Mouse (Mus musculus) left cerebral cortex, adult 11 months (tissue): ENCODE results near the gene Olfr832.
"Not testable (repeated sequence)": the region's sequence is repeated elsewhere in the genome, so short reads cannot be mapped to it uniquely, and the experiment has no call there.

Experiments
- DNase-seq: peaks from one replicate; pipeline ENCODE4 v3.0.0; 2022; ENCODE audit warnings: low spot score

The Olfr832 gene

GRCm38 (mm10) chr9:18936822-18937221 is at the start of gene Olfr832:
TSS of gene Olfr832 (plus strand) at chr9:18937122.
- DNase-seq = not testable (repeated sequence)

- DNase-seq = not testable (repeated sequence)
These were observed 29.2 kb upstream of the Olfr832 start for GRCm38 (mm10) chr9:18907699-18908098.

- DNase-seq = not testable (repeated sequence)
These were observed 9.0 kb upstream of the Olfr832 start for GRCm38 (mm10) chr9:18927921-18928320.

GRCm38 (mm10) chr9:18962021-18962420 is 25.1 kb downstream of the Olfr832 start:
- DNase-seq = no peak

- DNase-seq = no peak
These were observed 50.8 kb downstream of the Olfr832 start, which contains the start of gene Olfr834 for GRCm38 (mm10) chr9:18987690-18988089. TSS of gene Olfr834 (plus strand) at chr9:18987990.
